Mouse (Mus musculus) ES-E14 (cell line): Measurements from ENCODE around the gene Isg20. TPM values are rescaled to one million over a fixed set of nuclear protein-coding genes. Genes with fewer than 3 reads are reported as not detected.
A peak's percentile ranks its signal among the peaks of the same experiment; 100 is the strongest.

Experiments used
- DNase-seq: peaks from one replicate; pipeline ENCODE4 v3.0.0-alpha.2; 2013; ENCODE audit warnings: low read depth, low spot score
- H3K27ac ChIP-seq: 2 replicates; pipeline ENCODE4 v1.5.1; 2012; ENCODE audit warnings: low read depth, mild to moderate bottlenecking, low read length, moderate library complexity, mixed read lengths; ENCODE audit not compliant: poor library complexity, insufficient read depth, severe bottlenecking
- H3K36me3 ChIP-seq: 2 replicates; pipeline ENCODE4 v1.6.1; 2012; ENCODE audit warnings: mild to moderate bottlenecking, low read length, moderate library complexity, mixed read lengths; ENCODE audit not compliant: control insufficient read depth, poor library complexity, insufficient read depth, severe bottlenecking
- H3K4me1 ChIP-seq, 2 experiments: fragments of 150-350 bp in 1 of 2; sonication (generic) in 1 of 2; 2 replicates each; pipeline ENCODE4 v1.6.1; 2012; ENCODE audit warnings: low read length in 2 of 2, mild to moderate bottlenecking in 1 of 2, mixed read lengths in 1 of 2; ENCODE audit not compliant: control insufficient read depth in 2 of 2, insufficient read depth in 2 of 2, poor library complexity in 1 of 2
- H3K4me3 ChIP-seq, 2 experiments: fragments of 150-350 bp in 1 of 2; sonication (generic) in 1 of 2; 2 replicates each; pipeline ENCODE4 v1.5.1; 2012; ENCODE audit warnings: low read length in 2 of 2, low read depth in 1 of 2, mild to moderate bottlenecking in 1 of 2, mixed read lengths in 1 of 2; ENCODE audit not compliant: insufficient read depth in 1 of 2, poor library complexity in 1 of 2, severe bottlenecking in 1 of 2
- H3K9ac ChIP-seq: 2 replicates; pipeline ENCODE4 v1.6.1; 2012; ENCODE audit warnings: low read depth, mild to moderate bottlenecking, low read length, mixed read lengths; ENCODE audit not compliant: poor library complexity, insufficient read depth, severe bottlenecking
- H3K9me3 ChIP-seq: fragments of 150-350 bp; sonication (generic); 2 replicates; pipeline ENCODE4 v1.6.1; 2012; ENCODE audit warnings: low read depth, mild to moderate bottlenecking, low read length; ENCODE audit not compliant: control insufficient read depth, insufficient read depth
- CHD2 ChIP-seq: IDR thresholded peaks from 2 replicates; pipeline ENCODE4 v1.6.1; 2014; ENCODE audit warnings: mild to moderate bottlenecking, low read depth, low read length, inconsistent platforms
- HCFC1 ChIP-seq: IDR thresholded peaks from 2 replicates; pipeline ENCODE4 v1.6.1; 2012; ENCODE audit warnings: low read length, inconsistent platforms, borderline replicate concordance; ENCODE audit not compliant: insufficient read depth
- MAFK ChIP-seq: IDR thresholded peaks from 2 replicates; pipeline ENCODE4 v1.6.1; 2014; ENCODE audit warnings: mild to moderate bottlenecking, low read depth, low read length, inconsistent platforms; ENCODE audit not compliant: insufficient read depth
- ZC3H11A ChIP-seq: IDR thresholded peaks from 2 replicates; pipeline ENCODE4 v1.6.1; 2012; ENCODE audit warnings: low read depth, mild to moderate bottlenecking, inconsistent platforms, low read length, borderline replicate concordance
- ZNF384 ChIP-seq: IDR thresholded peaks from 2 replicates; pipeline ENCODE4 v1.6.1; 2012; ENCODE audit warnings: low read depth, low read length, inconsistent platforms
- in situ Hi-C, 2 experiments: fragments of 600-800 bp; cut with MboI; formaldehyde crosslinking; loops; one replicate each; pipeline ENCODE4 v1.15.1; 2025; ENCODE audit warnings: low sequenced_read_pairs in 2 of 2, inconsistent platforms in 1 of 2; ENCODE audit not compliant: unreplicated experiment in 2 of 2
- total RNA-seq: library from RNA; depleted of rRNA; stranded (reverse); fragments of 300-350 nt; gene quantifications from 2 replicates; pipeline ENCODE4 v1.2.3, GENCODE M21; 2012

The Isg20 gene
- total RNA-seq, 1 experiment, result 3.2 TPM

- Histone ChIP-seq H3K9ac (peak overlapping the region; percentile 22; the same call in 1 of the 2 replicates), H3K4me1 (peaks cover 0 to 2% of the 10 kb centered on the region in 2 experiments; a peak in 1 of 4 replicates), H3K36me3 (no peaks in the 10 kb centered on the region), H3K4me3 (peak overlapping the region; percentile 30 to 39; a peak in 3 of 4 replicates), H3K9me3 (no peaks in the 10 kb centered on the region), H3K27ac (no peak overlapping the region)
- TF ChIP-seq MAFK, result 0 out of 2 replicates have a peak, but pooled peaks have one; percentile 47
- TF ChIP-seq CHD2, result peak; percentile 65; the same call in 1 of the 2 replicates
- TF ChIP-seq HCFC1, result no peak
- TF ChIP-seq ZNF384, result no peak
- no peak for TF ChIP-seq ZC3H11A
- no peak for DNase-seq
- in situ Hi-C loops, result no loop called here
These were observed 27.8 kb upstream of the Isg20 start for GRCm38 (mm10) chr7:78885404-78885803.

GRCm38 (mm10) chr7:78886496-78886895 is 26.7 kb upstream of the Isg20 start:
- Histone ChIP-seq H3K9me3 (no peaks in the 10 kb centered on the region), H3K36me3 (no peaks in the 10 kb centered on the region), H3K4me1 (peaks cover 0 to 2% of the 10 kb centered on the region in 2 experiments; a peak in 1 of 4 replicates), H3K27ac (no peak overlapping the region), H3K4me3 (no peak overlapping the region), H3K9ac (no peak overlapping the region)
- in situ Hi-C loops, result no loop called here
- TF ChIP-seq ZNF384 (no peak), CHD2 (no peak), HCFC1 (no peak), MAFK (no peak), ZC3H11A (no peak)
- DNase-seq, result no peak

GRCm38 (mm10) chr7:78887431-78887842 is 25.8 kb upstream of the Isg20 start:
- H3K27ac ChIP-seq, result no peak overlapping the region
- peaks cover 0 to 2% of the 10 kb centered on the region in 2 experiments; a peak in 1 of 4 replicates for H3K4me1 ChIP-seq
- no peak overlapping the region for H3K9ac ChIP-seq
- TF ChIP-seq ZNF384, result no peak
- TF ChIP-seq MAFK, result no peak
- no peak for TF ChIP-seq ZC3H11A
- no peak for TF ChIP-seq CHD2
- TF ChIP-seq HCFC1, result no peak
- H3K4me3 ChIP-seq, result no peak overlapping the region
- no peaks in the 10 kb centered on the region for H3K9me3 ChIP-seq
- in situ Hi-C loops, result no loop called here
- no peak for DNase-seq
- H3K36me3 ChIP-seq, result no peaks in the 10 kb centered on the region

GRCm38 (mm10) chr7:78890641-78891040 is 22.6 kb upstream of the Isg20 start:
- Histone ChIP-seq H3K4me3 (no peak overlapping the region), H3K9me3 (no peaks in the 10 kb centered on the region), H3K4me1 (peaks cover 0 to 5% of the 10 kb centered on the region in 2 experiments; a peak in 1 of 4 replicates), H3K36me3 (no peaks in the 10 kb centered on the region), H3K9ac (no peak overlapping the region), H3K27ac (no peak overlapping the region)
- no peak for TF ChIP-seq CHD2
- TF ChIP-seq ZNF384, result no peak
- no peak for TF ChIP-seq MAFK
- TF ChIP-seq ZC3H11A, result peak; percentile 94
- DNase-seq, result peak; percentile 84
- in situ Hi-C loops, result loop anchor here (10.0 kb wide), 2 partner anchors 106 to 306 kb away; partner anchors contain the start of genes Mrpl46 (in 1 of the 2) and Mrps11 (in 1 of the 2)

GRCm38 (mm10) chr7:78893917-78894316 is 19.3 kb upstream of the Isg20 start:
- TF ChIP-seq MAFK (no peak), CHD2 (no peak), HCFC1 (no peak), ZC3H11A (no peak), ZNF384 (no peak)
- Histone ChIP-seq H3K4me3 (no peak overlapping the region), H3K36me3 (peaks cover 16% of the 10 kb centered on the region), H3K9me3 (no peaks in the 10 kb centered on the region), H3K4me1 (peaks cover 9 to 19% of the 10 kb centered on the region in 2 experiments), H3K9ac (0 out of 2 replicates have a peak overlapping the region, but pooled peaks have one; percentile 16), H3K27ac (no peak overlapping the region)
- no peak for DNase-seq
- in situ Hi-C loops, result loop anchor here (10.0 kb wide), 2 partner anchors 109 to 309 kb away; partner anchors contain the start of genes Mrpl46 (in 1 of the 2) and Mrps11 (in 1 of the 2)
